Mouse (Mus musculus): ENCODE results near the gene Hddc3. TPM values are rescaled to one million over a fixed set of nuclear protein-coding genes. Genes with fewer than 3 reads are reported as not detected.
"Not testable (repeated sequence)": the region's sequence is repeated elsewhere in the genome, so short reads cannot be mapped to it uniquely, and the experiment has no call there.

Gene Hddc3
- polyA plus RNA-seq, 1 experiment = 54.6 TPM

DNA sequence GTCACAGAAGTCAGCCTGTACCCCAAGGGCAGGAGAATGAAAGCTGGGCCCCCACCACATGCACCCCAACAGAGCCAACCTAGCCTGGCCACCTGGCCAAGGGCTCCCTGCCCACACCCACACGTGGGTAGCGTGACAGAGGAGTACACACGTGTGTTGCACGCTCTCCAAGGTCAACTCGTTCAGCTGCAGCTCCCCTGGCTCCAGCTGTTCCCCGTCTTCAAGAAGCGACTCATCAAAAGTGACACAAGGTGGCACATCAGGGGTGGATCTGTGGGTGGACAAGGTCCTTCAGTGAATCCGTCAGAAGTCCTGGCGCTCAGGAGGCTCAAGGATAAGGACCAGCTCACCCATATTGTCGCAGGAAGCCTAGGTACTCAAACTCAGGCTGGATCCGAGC, 40.0 kb downstream of the Hddc3 start:
- no peaks in the 10 kb centered on the region for H3K4me1 ChIP-seq (ENCODE audit: control insufficient read depth, insufficient read depth, low read length)
- no peak overlapping the region for H3K4me3 ChIP-seq (ENCODE audit: insufficient read depth, low read length)
- TF ChIP-seq CTCF (IDR thresholded peaks at IDR 0.05; ENCODE audit: extremely low read depth, insufficient read depth, low read length) (no peak), POLR2A (IDR thresholded peaks at IDR 0.05; ENCODE audit: extremely low read depth, insufficient read depth, low read length) (no peak)
- no peak overlapping the region for H3K27ac ChIP-seq (ENCODE audit: insufficient read depth, low read length)

DNA sequence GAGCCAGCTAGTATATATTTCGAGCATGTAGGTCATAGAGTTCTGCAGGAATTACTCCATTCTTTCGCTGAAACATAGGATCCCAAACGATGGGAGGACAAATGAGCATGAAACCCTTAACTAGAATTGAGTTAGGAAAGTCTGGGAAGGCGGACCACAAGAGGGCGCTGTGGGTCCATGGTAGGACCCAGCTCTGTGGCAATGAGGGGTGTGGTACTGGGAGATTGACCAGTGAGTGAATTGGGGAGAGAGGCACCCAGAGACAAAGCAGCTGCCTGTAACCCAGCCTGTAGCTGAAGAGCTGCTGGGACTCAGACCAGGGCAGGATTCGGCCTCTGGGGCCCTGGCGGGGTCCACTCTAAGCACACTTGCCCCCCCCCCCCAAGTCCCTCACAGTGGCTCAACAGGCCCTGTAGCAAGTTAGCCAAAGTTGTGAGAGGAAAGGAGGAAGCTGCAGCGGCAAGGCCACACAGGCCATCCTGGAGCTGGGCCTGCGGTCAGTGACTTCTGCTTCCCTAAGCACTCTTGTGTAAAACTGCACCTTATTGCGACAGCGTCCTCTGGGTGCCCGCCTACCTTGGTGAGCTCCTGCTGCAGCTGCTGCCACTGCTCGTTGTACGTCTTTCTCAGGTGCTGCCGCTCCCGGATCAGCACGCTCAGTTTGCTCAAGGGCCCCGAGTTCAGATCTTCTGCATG, 43.5 kb downstream of the Hddc3 start:
- TF ChIP-seq POLR2A (IDR thresholded peaks at IDR 0.05; ENCODE audit: extremely low read depth, insufficient read depth, low read length) (no peak), CTCF (IDR thresholded peaks at IDR 0.05; ENCODE audit: extremely low read depth, insufficient read depth, low read length) (peak; percentile 98)
- Histone ChIP-seq H3K27ac (ENCODE audit: insufficient read depth, low read length) (no peak overlapping the region), H3K4me3 (ENCODE audit: insufficient read depth, low read length) (no peak overlapping the region), H3K4me1 (ENCODE audit: control insufficient read depth, insufficient read depth, low read length) (no peaks in the 10 kb centered on the region)

DNA sequence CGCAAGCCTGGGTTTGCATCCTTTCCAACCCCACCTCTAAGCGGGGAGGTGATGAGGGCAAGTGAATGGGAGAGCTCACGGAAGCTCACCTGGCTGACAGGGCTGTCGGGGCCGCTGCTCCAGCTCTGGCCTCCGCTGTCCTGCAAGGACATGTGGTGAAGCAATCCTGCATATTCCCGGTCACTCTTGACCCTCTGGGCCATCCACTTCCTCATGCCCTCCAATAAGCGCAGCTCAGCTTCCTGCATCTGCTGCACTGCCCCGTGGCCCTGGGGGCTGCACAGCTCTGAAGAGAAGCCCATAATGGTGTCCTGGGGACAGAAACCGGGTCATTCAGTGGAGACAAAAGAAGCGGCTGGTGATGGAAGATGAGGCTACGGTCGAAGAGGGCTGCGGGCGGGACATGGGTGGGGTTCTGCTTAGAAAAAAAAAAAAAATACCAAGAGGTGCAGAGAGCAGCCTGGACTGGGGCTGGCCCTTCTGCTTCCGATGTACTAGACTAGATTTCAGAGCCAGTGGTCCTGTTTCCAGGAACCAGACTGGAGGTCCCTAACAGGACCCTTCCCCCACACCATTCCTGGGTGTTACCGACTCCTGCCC, 44.2 kb downstream of the Hddc3 start:
- Histone ChIP-seq H3K4me1 (ENCODE audit: control insufficient read depth, insufficient read depth, low read length) (no peaks in the 10 kb centered on the region), H3K27ac (ENCODE audit: insufficient read depth, low read length) (0 out of 2 replicates have a peak overlapping the region, but pooled peaks have one; percentile 78), H3K4me3 (ENCODE audit: insufficient read depth, low read length) (peak overlapping the region; percentile 27)
- no peak for TF ChIP-seq CTCF (IDR thresholded peaks at IDR 0.05; ENCODE audit: extremely low read depth, insufficient read depth, low read length)
- no peak for TF ChIP-seq POLR2A (IDR thresholded peaks at IDR 0.05; ENCODE audit: extremely low read depth, insufficient read depth, low read length)

DNA sequence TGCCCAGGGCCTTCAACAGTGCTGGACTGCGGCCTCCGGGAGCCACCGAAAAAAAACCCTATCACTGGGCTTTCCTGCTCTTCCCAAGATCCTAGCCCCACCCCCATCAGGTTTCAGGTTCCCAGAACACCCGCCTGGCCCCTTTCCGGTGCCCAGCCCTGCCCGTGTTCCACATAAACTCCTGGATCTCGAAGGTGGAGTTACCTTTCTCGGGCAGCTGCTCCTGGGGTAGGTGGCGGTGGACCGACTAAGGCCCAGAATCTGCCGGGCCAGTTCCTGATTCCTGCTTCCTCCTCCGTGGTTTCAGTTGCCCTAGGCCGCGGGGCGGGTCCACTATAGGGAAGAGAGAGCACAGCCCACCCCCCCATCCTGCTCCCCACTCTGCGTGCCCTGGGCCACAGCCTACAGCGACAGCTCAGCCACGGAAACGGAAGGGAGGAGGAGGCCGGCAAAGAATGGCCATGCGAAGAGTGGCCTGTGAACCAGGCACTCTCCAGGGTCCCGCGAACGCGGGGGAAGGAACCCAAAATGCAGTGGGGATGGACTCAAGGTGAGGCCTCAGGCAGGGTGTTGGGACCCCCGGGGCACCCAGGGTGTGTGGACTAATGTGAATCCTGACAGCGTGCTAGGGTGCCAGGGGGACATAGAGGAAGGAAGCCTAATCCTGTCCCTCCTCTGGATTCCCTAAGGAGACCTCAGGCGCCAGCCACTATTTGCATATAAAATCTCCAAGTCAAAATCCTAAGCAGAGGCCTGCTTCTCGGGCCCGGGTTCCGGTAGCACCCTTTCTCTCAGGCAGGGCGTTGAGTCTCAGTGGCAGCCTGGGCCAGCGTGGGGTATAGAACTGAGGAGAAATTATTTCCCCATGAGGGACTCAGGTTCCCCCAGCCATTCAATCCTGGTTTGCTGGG, 45.0 kb downstream of the Hddc3 start, which contains the start of gene Fes:
TSS of gene Fes (minus strand) at position 314 of the 911 bp plus-strand sequence.
- no peak for TF ChIP-seq CTCF (IDR thresholded peaks at IDR 0.05; ENCODE audit: extremely low read depth, insufficient read depth, low read length)
- no peak for TF ChIP-seq POLR2A (IDR thresholded peaks at IDR 0.05; ENCODE audit: extremely low read depth, insufficient read depth, low read length)
- H3K4me1 ChIP-seq (ENCODE audit: control insufficient read depth, insufficient read depth, low read length) = no peaks in the 10 kb centered on the region
- H3K4me3 ChIP-seq (ENCODE audit: insufficient read depth, low read length) = peak within 1 kb of the TSS; percentile 27
- peak within 1 kb of the TSS; percentile 78; the same call in 1 of the 2 replicates for H3K27ac ChIP-seq (ENCODE audit: insufficient read depth, low read length)

DNA sequence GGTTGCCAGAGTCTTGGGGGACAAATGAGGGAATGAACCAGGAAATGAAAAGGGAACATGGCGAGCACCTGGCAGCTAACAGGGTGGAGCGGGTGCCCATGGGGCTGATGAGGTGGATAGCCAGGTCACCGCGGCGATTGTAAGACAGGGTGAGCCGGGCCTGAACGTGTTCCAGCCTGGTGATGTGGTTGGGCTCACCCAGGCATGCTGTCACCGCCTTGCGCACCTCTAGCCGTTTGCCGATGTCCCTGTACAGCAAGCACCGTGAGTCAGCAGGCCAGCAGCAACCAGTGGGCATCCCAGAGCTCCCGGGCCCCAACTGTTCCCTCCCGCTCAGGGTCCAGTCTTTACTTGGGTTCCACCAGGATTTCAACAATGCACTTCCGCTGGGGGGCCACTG, 49.2 kb downstream of the Hddc3 start:
- Histone ChIP-seq H3K27ac (ENCODE audit: insufficient read depth, low read length) (no peak overlapping the region), H3K4me1 (ENCODE audit: control insufficient read depth, insufficient read depth, low read length) (no peaks in the 10 kb centered on the region), H3K4me3 (ENCODE audit: insufficient read depth, low read length) (no peak overlapping the region)
- TF ChIP-seq POLR2A (IDR thresholded peaks at IDR 0.05; ENCODE audit: extremely low read depth, insufficient read depth, low read length) (no peak), CTCF (IDR thresholded peaks at IDR 0.05; ENCODE audit: extremely low read depth, insufficient read depth, low read length) (no peak)

DNA sequence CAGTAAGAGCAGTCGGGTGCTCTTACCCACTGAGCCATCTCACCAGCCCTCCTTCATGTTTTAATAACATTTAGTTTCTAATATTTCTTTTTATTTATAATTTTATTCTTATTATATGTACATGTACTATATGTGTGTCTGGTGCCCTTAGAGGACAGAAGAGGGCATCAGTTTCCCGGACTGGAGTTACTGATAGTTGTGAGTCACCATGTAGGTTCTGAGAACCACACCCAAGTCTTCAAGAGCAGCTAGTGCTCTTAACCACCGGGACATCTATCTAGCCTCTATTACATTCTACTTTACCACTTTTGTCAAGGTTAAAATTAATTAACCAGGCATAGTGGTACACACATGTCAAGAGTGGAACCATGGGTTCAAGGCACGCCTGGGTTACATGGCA, 51.7 kb downstream of the Hddc3 start:
- Histone ChIP-seq H3K4me1 (ENCODE audit: control insufficient read depth, insufficient read depth, low read length) (peaks cover 7% of the 10 kb centered on the region), H3K27ac (ENCODE audit: insufficient read depth, low read length) (no peak overlapping the region), H3K4me3 (ENCODE audit: insufficient read depth, low read length) (no peak overlapping the region)
- TF ChIP-seq CTCF (IDR thresholded peaks at IDR 0.05; ENCODE audit: extremely low read depth, insufficient read depth, low read length) (no peak), POLR2A (IDR thresholded peaks at IDR 0.05; ENCODE audit: extremely low read depth, insufficient read depth, low read length) (no peak)

DNA sequence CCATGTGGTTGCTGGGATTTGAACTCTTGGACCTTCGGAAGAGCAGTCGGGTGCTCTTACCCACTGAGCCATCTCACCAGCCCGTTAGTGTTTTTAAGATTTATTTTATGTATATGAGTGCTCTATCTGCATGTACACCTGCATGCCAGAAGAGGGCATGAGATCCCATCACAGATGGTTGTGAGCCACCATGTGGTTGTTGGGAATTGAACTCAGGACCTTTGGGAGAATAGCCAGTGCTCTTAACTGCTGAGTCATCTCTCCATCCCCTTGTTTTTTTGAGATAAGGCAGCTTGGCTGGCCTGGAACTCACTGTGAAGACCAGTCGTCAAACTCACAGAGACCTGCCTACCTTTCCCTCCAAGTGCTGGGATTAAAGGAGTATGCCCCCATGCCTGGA, 53.5 kb downstream of the Hddc3 start:
- not testable (repeated sequence) for H3K4me3 ChIP-seq (ENCODE audit: insufficient read depth, low read length); H3K27ac ChIP-seq (ENCODE audit: insufficient read depth, low read length)
- peaks cover 11% of the 10 kb centered on the region for H3K4me1 ChIP-seq (ENCODE audit: control insufficient read depth, insufficient read depth, low read length)

DNA sequence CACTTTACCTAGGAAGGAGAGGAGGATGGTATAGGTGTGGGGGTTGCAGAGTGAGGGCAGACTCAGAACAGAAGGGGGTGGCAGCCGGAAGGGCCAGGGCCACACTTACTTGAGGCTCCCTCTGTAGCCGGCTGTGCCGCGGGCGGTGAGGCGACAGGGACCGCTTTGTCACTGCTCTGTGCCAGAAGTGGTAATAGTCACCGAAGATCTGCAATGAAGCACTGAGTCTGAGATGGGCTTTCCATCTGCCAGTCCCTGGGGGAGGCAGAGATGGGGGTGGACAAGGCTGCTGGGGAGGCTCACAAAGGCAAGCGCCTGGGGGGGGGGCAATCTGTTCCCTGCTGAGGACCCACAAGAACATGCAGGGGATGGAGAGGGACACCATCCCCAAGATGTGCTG, 55.1 kb downstream of the Hddc3 start:
- TF ChIP-seq POLR2A (IDR thresholded peaks at IDR 0.05; ENCODE audit: extremely low read depth, insufficient read depth, low read length) (no peak), CTCF (IDR thresholded peaks at IDR 0.05; ENCODE audit: extremely low read depth, insufficient read depth, low read length) (no peak)
- peaks cover 11% of the 10 kb centered on the region for H3K4me1 ChIP-seq (ENCODE audit: control insufficient read depth, insufficient read depth, low read length)
- no peak overlapping the region for H3K4me3 ChIP-seq (ENCODE audit: insufficient read depth, low read length)
- H3K27ac ChIP-seq (ENCODE audit: insufficient read depth, low read length) = no peak overlapping the region

DNA sequence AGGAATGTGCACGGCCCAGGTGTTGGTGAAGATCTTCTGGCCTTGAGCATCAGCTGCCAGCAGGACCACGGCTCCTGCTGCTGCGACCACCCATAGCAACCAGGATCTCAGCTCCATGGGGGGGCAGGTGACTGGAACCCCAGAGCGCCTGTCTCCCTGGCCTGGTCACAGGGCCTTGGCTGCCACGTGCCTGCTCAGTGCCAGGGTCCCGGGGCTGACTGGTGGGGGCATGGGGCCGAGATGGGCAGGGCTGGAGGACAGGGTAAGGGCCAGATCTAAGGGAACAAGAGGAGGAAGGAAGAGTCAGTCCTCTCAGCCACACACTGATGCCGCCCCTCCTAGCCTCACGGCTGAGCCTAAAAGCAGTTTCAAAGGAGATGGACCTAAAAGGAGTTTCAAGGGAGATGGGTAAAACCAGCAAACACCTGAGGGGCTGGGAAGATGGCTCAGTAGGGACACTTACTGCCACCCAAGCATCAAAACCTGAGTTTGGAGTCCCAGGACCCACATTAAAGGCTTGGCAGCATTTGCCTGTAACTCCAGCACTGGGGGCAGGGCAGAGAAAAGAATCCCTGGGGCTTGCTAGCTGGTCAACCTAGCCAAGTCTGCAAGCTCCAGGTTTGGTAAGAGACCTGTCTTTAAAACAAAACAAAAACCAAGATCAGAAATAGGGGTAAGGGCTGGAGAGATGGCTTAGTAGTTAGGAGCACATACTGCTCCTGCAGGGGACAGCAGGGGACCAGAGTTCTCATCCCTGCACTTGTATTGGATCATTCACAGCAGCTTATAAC, 55.9 kb downstream of the Hddc3 start:
- no peak overlapping the region for H3K27ac ChIP-seq (ENCODE audit: insufficient read depth, low read length)
- H3K4me3 ChIP-seq (ENCODE audit: insufficient read depth, low read length) = no peak overlapping the region
- no peak for TF ChIP-seq CTCF (IDR thresholded peaks at IDR 0.05; ENCODE audit: extremely low read depth, insufficient read depth, low read length)
- no peak for TF ChIP-seq POLR2A (IDR thresholded peaks at IDR 0.05; ENCODE audit: extremely low read depth, insufficient read depth, low read length)
- H3K4me1 ChIP-seq (ENCODE audit: control insufficient read depth, insufficient read depth, low read length) = peaks cover 11% of the 10 kb centered on the region

Data from cortical plate, adult 2 months (tissue).